Mouse (Mus musculus): Measurements from ENCODE around the gene Cplx3.
A peak's percentile ranks its signal among the peaks of the same experiment; 100 is the strongest.

Gene Cplx3

DNA sequence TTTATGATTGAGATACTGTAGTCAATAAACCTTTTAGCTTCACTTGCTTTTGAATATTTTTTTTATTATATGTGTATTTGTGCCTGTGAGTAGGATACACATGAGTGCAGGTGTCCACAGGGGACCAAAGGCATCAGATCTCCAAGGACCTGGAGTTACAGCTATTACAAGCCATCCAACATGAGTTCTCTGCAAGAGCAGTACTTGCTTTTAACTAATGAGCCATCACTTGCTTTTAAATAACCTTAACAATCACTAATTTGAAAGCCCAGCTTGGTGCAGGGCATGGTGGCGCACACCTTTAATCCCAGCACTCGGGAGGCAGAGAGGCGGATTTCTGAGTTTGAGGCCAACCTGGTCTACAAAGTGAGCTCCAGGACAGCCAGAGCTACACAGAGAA lies 51.3 kb downstream of the Cplx3 start:
- no peak for DNase-seq

- peak; percentile 37 for DNase-seq
Measured at GRCm38 (mm10) chr9:57553119-57553518, 53.0 kb downstream of the Cplx3 start.

- DNase-seq, result peak; percentile 70
Measured at GRCm38 (mm10) chr9:57552139-57552887, 53.8 kb downstream of the Cplx3 start, which contains the start of gene Mpi. Mpi (minus strand) TSS chr9:57552763.

DNA sequence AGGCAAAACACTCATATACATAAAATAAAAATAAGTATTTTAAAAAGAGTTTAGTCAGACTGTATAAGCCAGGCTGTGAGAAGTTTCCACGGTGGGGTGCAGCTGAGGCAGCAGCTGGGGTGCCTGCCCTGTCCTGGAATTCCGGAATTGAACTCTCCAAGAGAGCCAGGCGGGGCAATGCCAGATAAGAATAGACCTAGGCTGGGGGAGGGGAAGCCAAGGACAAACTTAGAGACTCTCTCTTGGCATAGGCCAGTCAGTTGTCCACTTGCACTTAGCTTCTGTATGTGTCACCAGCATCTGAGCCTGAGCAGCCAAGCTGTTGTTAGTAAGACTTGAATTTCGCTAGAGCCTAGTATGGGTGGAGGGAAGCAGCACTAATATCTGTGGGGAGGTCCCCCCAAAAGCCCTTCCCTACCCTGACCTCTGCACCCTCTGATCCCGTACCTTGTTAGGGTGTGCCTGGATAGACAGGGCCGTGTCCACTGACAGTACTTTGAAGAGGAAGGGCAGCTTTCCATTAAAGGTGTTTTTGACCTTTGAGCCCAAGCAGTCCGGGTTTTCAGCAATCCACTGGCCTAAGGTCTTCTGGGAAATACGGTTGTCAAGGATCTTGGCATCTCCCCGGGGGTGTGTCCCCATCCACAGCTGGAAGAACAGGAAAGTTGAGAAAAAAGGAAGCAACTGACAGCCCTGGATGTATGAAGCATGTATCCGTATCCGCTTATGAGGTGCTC lies 55.8 kb downstream of the Cplx3 start:
- DNase-seq, result peak; percentile 43

All from cerebellum, adult 9-11 months (tissue).